Mouse (Mus musculus) CH12F3 (cell line): ENCODE data around the gene Zfp866.

Experiments used
- in situ Hi-C: fragments of 300-500 bp; cut with MboI; formaldehyde crosslinking; loops from 2 replicates; pipeline ENCODE4 v1.14.3; 2020; ENCODE audit warnings: low sequenced_read_pairs

The Zfp866 gene

GRCm38 (mm10) chr8:69799261-69799660 lies 8.3 kb upstream of the Zfp866 start:
- in situ Hi-C loops = no loop called here

- in situ Hi-C loops = no loop called here
These were observed 6.7 kb upstream of the Zfp866 start for GRCm38 (mm10) chr8:69797661-69798060.

GRCm38 (mm10) chr8:69796721-69797345 lies 5.9 kb upstream of the Zfp866 start:
- in situ Hi-C loops = no loop called here

- in situ Hi-C loops = no loop called here
These were observed 3.9 kb upstream of the Zfp866 start for GRCm38 (mm10) chr8:69794901-69795300.

GRCm38 (mm10) chr8:69794096-69794495 lies 3.1 kb upstream of the Zfp866 start:
- in situ Hi-C loops = no loop called here

- in situ Hi-C loops = no loop called here
These were observed 2.7 kb upstream of the Zfp866 start for GRCm38 (mm10) chr8:69793666-69794065.

GRCm38 (mm10) chr8:69791415-69792068 lies 564 bp upstream of the Zfp866 start:
- in situ Hi-C loops = no loop called here

GRCm38 (mm10) chr8:69790364-69790763 lies 614 bp downstream of the Zfp866 start:
- in situ Hi-C loops = no loop called here

- in situ Hi-C loops = no loop called here
These were observed 1.2 kb downstream of the Zfp866 start for GRCm38 (mm10) chr8:69789731-69790130.

GRCm38 (mm10) chr8:69789105-69789504 lies 1.9 kb downstream of the Zfp866 start:
- in situ Hi-C loops = no loop called here

- in situ Hi-C loops = no loop called here
These were observed 13.9 kb downstream of the Zfp866 start for GRCm38 (mm10) chr8:69777111-69777510.

GRCm38 (mm10) chr8:69775149-69775534 lies 15.8 kb downstream of the Zfp866 start:
- in situ Hi-C loops = no loop called here

GRCm38 (mm10) chr8:69774503-69775148 lies 16.4 kb downstream of the Zfp866 start, which contains the start of gene Gm20422:
Gene Gm20422 (minus strand): TSS chr8:69774886.
- in situ Hi-C loops = no loop called here

- in situ Hi-C loops = no loop called here
These were observed 18.9 kb downstream of the Zfp866 start for GRCm38 (mm10) chr8:69772106-69772505.

GRCm38 (mm10) chr8:69771221-69771620 lies 19.8 kb downstream of the Zfp866 start:
- in situ Hi-C loops = no loop called here

GRCm38 (mm10) chr8:69761814-69762445 lies 29.0 kb downstream of the Zfp866 start:
- in situ Hi-C loops = no loop called here

GRCm38 (mm10) chr8:69758316-69758715 lies 32.7 kb downstream of the Zfp866 start:
- in situ Hi-C loops = no loop called here

GRCm38 (mm10) chr8:69752437-69752836 lies 38.5 kb downstream of the Zfp866 start:
- in situ Hi-C loops = no loop called here

- in situ Hi-C loops = no loop called here
These were observed 41.2 kb downstream of the Zfp866 start, which contains the start of gene Zfp963 for GRCm38 (mm10) chr8:69749544-69750454. Gene Zfp963 (minus strand): TSS chr8:69749970.

GRCm38 (mm10) chr8:69741231-69741630 lies 49.7 kb downstream of the Zfp866 start:
- in situ Hi-C loops = no loop called here

GRCm38 (mm10) chr8:69740763-69741162 lies 50.2 kb downstream of the Zfp866 start:
- in situ Hi-C loops = no loop called here
